Mouse (Mus musculus): ENCODE measurements around the gene Fgf7. TPM values are rescaled to one million over a fixed set of nuclear protein-coding genes. Genes with fewer than 3 reads are reported as not detected.

Fgf7 gene
- total and polyA plus RNA-seq, 3 experiments, result 0.98 TPM; not detected in 2

GRCm38 (mm10) chr2:126069740-126070139, 35.3 kb downstream of the Fgf7 start:
- TF ChIP-seq GATA1 (IDR thresholded peaks at IDR 0.05; ENCODE audit: borderline replicate concordance, low read length), result no peak
- TF ChIP-seq POLR2AphosphoS5 (IDR thresholded peaks at IDR 0.05; ENCODE audit: insufficient replicate concordance, low read depth, low read length), result no peak
- H3K36me3 ChIP-seq (replicated peaks), result no peaks in the 10 kb centered on the region
- H3K9me3 ChIP-seq (replicated peaks), result no peaks in the 10 kb centered on the region
- DNase-seq (ENCODE audit: low spot score) (no peak), ATAC-seq (ENCODE audit: extremely low read depth, insufficient number of reproducible peaks, low FRiP score, poor library complexity, severe bottlenecking) (no peak)
- no peaks in the 10 kb centered on the region for H3K27me3 ChIP-seq (ENCODE audit: insufficient read depth, low read length)
- H3K4me1 ChIP-seq (ENCODE audit: insufficient read depth, low read depth, low read length), result no peaks in the 10 kb centered on the region
- H3K4me3 ChIP-seq (ENCODE audit: low read depth, low read length), result no peak overlapping the region

- DNase-seq (ENCODE audit: low spot score) (no peak), ATAC-seq (ENCODE audit: extremely low read depth, insufficient number of reproducible peaks, low FRiP score, poor library complexity, severe bottlenecking) (no peak)
- H3K36me3 ChIP-seq (replicated peaks), result no peaks in the 10 kb centered on the region
- TF ChIP-seq CTCF (IDR thresholded peaks at IDR 0.05; ENCODE audit: low read depth, low read length) (no peak), POLR2AphosphoS5 (IDR thresholded peaks at IDR 0.05; ENCODE audit: insufficient replicate concordance, low read depth, low read length) (no peak), GATA1 (IDR thresholded peaks at IDR 0.05; ENCODE audit: borderline replicate concordance, low read length) (no peak), GATA2 (IDR thresholded peaks at IDR 0.05; ENCODE audit: borderline replicate concordance, low read depth, low read length) (no peak), TAL1 (conservative IDR thresholded peaks at IDR 0.05; ENCODE audit: low read depth, low read length) (no peak)
- no peaks in the 10 kb centered on the region for H3K9me3 ChIP-seq (replicated peaks)
- no peaks in the 10 kb centered on the region for H3K27me3 ChIP-seq (ENCODE audit: insufficient read depth, low read length)
- no peak overlapping the region for H3K4me3 ChIP-seq (ENCODE audit: low read depth, low read length)
- H3K4me1 ChIP-seq (ENCODE audit: insufficient read depth, low read depth, low read length), result no peaks in the 10 kb centered on the region; the same call in 1 of the 2 replicates
Measured at GRCm38 (mm10) chr2:126073744-126074143, 39.3 kb downstream of the Fgf7 start.

- ATAC-seq (ENCODE audit: extremely low read depth, insufficient number of reproducible peaks, low FRiP score, poor library complexity, severe bottlenecking) (no peak), DNase-seq (ENCODE audit: low spot score) (no peak)
- 0 out of 2 replicates have a peak, but pooled peaks cover 3% of the 10 kb centered on the region for H3K27me3 ChIP-seq (ENCODE audit: insufficient read depth, low read length)
- H3K9me3 ChIP-seq (replicated peaks), result no peaks in the 10 kb centered on the region
- TF ChIP-seq GATA2 (IDR thresholded peaks at IDR 0.05; ENCODE audit: borderline replicate concordance, low read depth, low read length), result no peak
- TF ChIP-seq POLR2AphosphoS5 (IDR thresholded peaks at IDR 0.05; ENCODE audit: insufficient replicate concordance, low read depth, low read length), result no peak
- TF ChIP-seq GATA1 (IDR thresholded peaks at IDR 0.05; ENCODE audit: borderline replicate concordance, low read length), result no peak
- no peak for TF ChIP-seq TAL1 (conservative IDR thresholded peaks at IDR 0.05; ENCODE audit: low read depth, low read length)
- TF ChIP-seq CTCF (IDR thresholded peaks at IDR 0.05; ENCODE audit: low read depth, low read length), result no peak
- H3K4me1 ChIP-seq (ENCODE audit: insufficient read depth, low read depth, low read length), result no peaks in the 10 kb centered on the region; the same call in 1 of the 2 replicates
- H3K36me3 ChIP-seq (replicated peaks), result no peaks in the 10 kb centered on the region
- no peak overlapping the region for H3K4me3 ChIP-seq (ENCODE audit: low read depth, low read length)
Measured at GRCm38 (mm10) chr2:126076506-126076905, 42.0 kb downstream of the Fgf7 start.

GRCm38 (mm10) chr2:126079086-126079485, 44.6 kb downstream of the Fgf7 start:
- no peak for TF ChIP-seq CTCF (IDR thresholded peaks at IDR 0.05; ENCODE audit: low read depth, low read length)
- no peak for TF ChIP-seq GATA2 (IDR thresholded peaks at IDR 0.05; ENCODE audit: borderline replicate concordance, low read depth, low read length)
- no peak for TF ChIP-seq TAL1 (conservative IDR thresholded peaks at IDR 0.05; ENCODE audit: low read depth, low read length)
- no peak for TF ChIP-seq POLR2AphosphoS5 (IDR thresholded peaks at IDR 0.05; ENCODE audit: insufficient replicate concordance, low read depth, low read length)
- no peak for TF ChIP-seq GATA1 (IDR thresholded peaks at IDR 0.05; ENCODE audit: borderline replicate concordance, low read length)
- Histone ChIP-seq H3K4me3 (ENCODE audit: low read depth, low read length) (no peak overlapping the region), H3K9me3 (replicated peaks) (no peaks in the 10 kb centered on the region), H3K4me1 (ENCODE audit: insufficient read depth, low read depth, low read length) (no peaks in the 10 kb centered on the region; the same call in 1 of the 2 replicates), H3K36me3 (replicated peaks) (no peaks in the 10 kb centered on the region), H3K27me3 (ENCODE audit: insufficient read depth, low read length) (0 out of 2 replicates have a peak, but pooled peaks cover 3% of the 10 kb centered on the region)
- DNase-seq (ENCODE audit: low spot score) (no peak), ATAC-seq (ENCODE audit: extremely low read depth, insufficient number of reproducible peaks, low FRiP score, poor library complexity, severe bottlenecking) (no peak)

- H3K4me1 ChIP-seq (ENCODE audit: insufficient read depth, low read depth, low read length), result no peaks in the 10 kb centered on the region
- TF ChIP-seq CTCF (IDR thresholded peaks at IDR 0.05; ENCODE audit: low read depth, low read length), result no peak
- no peak for TF ChIP-seq GATA1 (IDR thresholded peaks at IDR 0.05; ENCODE audit: borderline replicate concordance, low read length)
- no peak for TF ChIP-seq POLR2AphosphoS5 (IDR thresholded peaks at IDR 0.05; ENCODE audit: insufficient replicate concordance, low read depth, low read length)
- no peak for TF ChIP-seq GATA2 (IDR thresholded peaks at IDR 0.05; ENCODE audit: borderline replicate concordance, low read depth, low read length)
- no peak for TF ChIP-seq TAL1 (conservative IDR thresholded peaks at IDR 0.05; ENCODE audit: low read depth, low read length)
- no peak for DNase-seq (ENCODE audit: low spot score)
- no peaks in the 10 kb centered on the region for H3K9me3 ChIP-seq (replicated peaks)
- H3K4me3 ChIP-seq (ENCODE audit: low read depth, low read length), result no peak overlapping the region
- peaks cover 5% of the 10 kb centered on the region for H3K27me3 ChIP-seq (ENCODE audit: insufficient read depth, low read length)
- ATAC-seq (ENCODE audit: extremely low read depth, insufficient number of reproducible peaks, low FRiP score, poor library complexity, severe bottlenecking), result no peak
- no peaks in the 10 kb centered on the region for H3K36me3 ChIP-seq (replicated peaks)
Measured at GRCm38 (mm10) chr2:126084326-126084725, 49.9 kb downstream of the Fgf7 start.

GRCm38 (mm10) chr2:126086187-126086586, 51.7 kb downstream of the Fgf7 start:
- H3K9me3 ChIP-seq (replicated peaks), result no peaks in the 10 kb centered on the region
- DNase-seq (ENCODE audit: low spot score), result no peak
- no peak overlapping the region for H3K4me3 ChIP-seq (ENCODE audit: low read depth, low read length)
- TF ChIP-seq TAL1 (conservative IDR thresholded peaks at IDR 0.05; ENCODE audit: low read depth, low read length) (no peak), POLR2AphosphoS5 (IDR thresholded peaks at IDR 0.05; ENCODE audit: insufficient replicate concordance, low read depth, low read length) (no peak), GATA2 (IDR thresholded peaks at IDR 0.05; ENCODE audit: borderline replicate concordance, low read depth, low read length) (no peak)
- H3K36me3 ChIP-seq (replicated peaks), result no peaks in the 10 kb centered on the region
- H3K4me1 ChIP-seq (ENCODE audit: insufficient read depth, low read depth, low read length), result no peaks in the 10 kb centered on the region
- no peak for ATAC-seq (ENCODE audit: extremely low read depth, insufficient number of reproducible peaks, low FRiP score, poor library complexity, severe bottlenecking)
- H3K27me3 ChIP-seq (ENCODE audit: insufficient read depth, low read length), result peaks cover 5% of the 10 kb centered on the region

- ATAC-seq (ENCODE audit: extremely low read depth, insufficient number of reproducible peaks, low FRiP score, poor library complexity, severe bottlenecking) (no peak), DNase-seq (ENCODE audit: low spot score) (no peak)
- Histone ChIP-seq H3K4me3 (ENCODE audit: low read depth, low read length) (no peak overlapping the region), H3K27me3 (ENCODE audit: insufficient read depth, low read length) (peaks cover 12% of the 10 kb centered on the region), H3K9me3 (replicated peaks) (no peaks in the 10 kb centered on the region), H3K36me3 (replicated peaks) (no peaks in the 10 kb centered on the region), H3K4me1 (ENCODE audit: insufficient read depth, low read depth, low read length) (no peaks in the 10 kb centered on the region)
- TF ChIP-seq GATA2 (IDR thresholded peaks at IDR 0.05; ENCODE audit: borderline replicate concordance, low read depth, low read length), result no peak
Measured at GRCm38 (mm10) chr2:126090432-126090831, 56.0 kb downstream of the Fgf7 start.

Measured in G1E (cell line).